Mouse (Mus musculus) gastrocnemius, postnatal 14 days (tissue): ENCODE measurements around the gene Pacs1. TPM values are rescaled to one million over a fixed set of nuclear protein-coding genes. Genes with fewer than 3 reads are reported as not detected.
A peak's percentile ranks its signal among the peaks of the same experiment; 100 is the strongest.

Source experiments
- DNase-seq: peaks from one replicate; pipeline ENCODE4 v3.0.0; 2021; ENCODE audit warnings: mixed read lengths
- intact Hi-C: fragments of 180-260 bp; cut with DNase I; formaldehyde crosslinking; loops from one replicate; pipeline ENCODE4 v1.15.1; 2025; ENCODE audit warnings: low total_unique reads
- long read RNA-seq, 2 experiments: library from polyadenylated mRNA; stranded (forward); transcript quantifications; one replicate each; pipeline ENCODE4 v2.0.0; 2021
- total RNA-seq, 2 experiments: library from RNA; stranded (reverse); gene quantifications; 2 replicates each; pipeline ENCODE4 v1.2.3; 2021

The Pacs1 gene
- total RNA-seq = 1 to 10 TPM; 6.7 to 7.7 TPM
- long read RNA-seq, experiment 1, full-length matches to known transcripts = 7 of 10 reads
- long read RNA-seq, experiment 1, partial matches to known transcripts = 0 of 10 reads
- long read RNA-seq, experiment 1, other reads (novel, unspliced or antisense) = 3 of 10 reads
- long read RNA-seq, experiment 2, full-length matches to known transcripts = 7 of 12 reads
- long read RNA-seq, experiment 2, partial matches to known transcripts = 3 of 12 reads
- long read RNA-seq, experiment 2, other reads (novel, unspliced or antisense) = 2 of 12 reads

- DNase-seq = peak; percentile 89
- intact Hi-C loops = loop anchor here (5.0 kb wide), 1 partner anchor 76 kb away; no protein-coding TSS in a partner anchor
Measured at GRCm38 (mm10) chr19:5272801-5273733, at the start of gene Pacs1. Pacs1 (minus strand) TSS chr19:5273119.

- intact Hi-C loops = no loop called here
Measured at GRCm38 (mm10) chr19:5313189-5313588, 40.3 kb upstream of the Pacs1 start.

GRCm38 (mm10) chr19:5309025-5309424 is 36.1 kb upstream of the Pacs1 start:
- intact Hi-C loops = no loop called here
- no peak for DNase-seq

More at GRCm38 (mm10) chr19:5313189-5313588, 40.3 kb upstream of the Pacs1 start:
- DNase-seq = no peak

- peak; percentile 27 for DNase-seq
- intact Hi-C loops = no loop called here
Measured at GRCm38 (mm10) chr19:5306968-5307734, 34.2 kb upstream of the Pacs1 start.

GRCm38 (mm10) chr19:5306279-5306678 is 33.4 kb upstream of the Pacs1 start:
- no peak for DNase-seq
- intact Hi-C loops = no loop called here

- DNase-seq = peak; percentile 45
- intact Hi-C loops = no loop called here
Measured at GRCm38 (mm10) chr19:5302455-5302854, 29.5 kb upstream of the Pacs1 start.

GRCm38 (mm10) chr19:5300588-5300987 is 27.7 kb upstream of the Pacs1 start:
- intact Hi-C loops = no loop called here
- no peak for DNase-seq

GRCm38 (mm10) chr19:5297903-5298800 is 25.2 kb upstream of the Pacs1 start, which contains the start of gene Gal3st3:
Gal3st3 (plus strand) TSS chr19:5298331.
- intact Hi-C loops = no loop called here
- DNase-seq = no peak

GRCm38 (mm10) chr19:5296630-5297029 is 23.7 kb upstream of the Pacs1 start:
- intact Hi-C loops = no loop called here
- DNase-seq = no peak

- intact Hi-C loops = no loop called here
- peak; percentile 34 for DNase-seq
Measured at GRCm38 (mm10) chr19:5295736-5296075, 22.8 kb upstream of the Pacs1 start.

- intact Hi-C loops = no loop called here
- peak; percentile 99 for DNase-seq
Measured at GRCm38 (mm10) chr19:5294972-5295735, 22.2 kb upstream of the Pacs1 start, which contains the start of gene Sf3b2. Sf3b2 (minus strand) TSS chr19:5295455.

- DNase-seq = no peak
- intact Hi-C loops = no loop called here
Measured at GRCm38 (mm10) chr19:5278381-5278780, 5.5 kb upstream of the Pacs1 start.

GRCm38 (mm10) chr19:5277140-5277539 is 4.2 kb upstream of the Pacs1 start:
- intact Hi-C loops = no loop called here
- no peak for DNase-seq

GRCm38 (mm10) chr19:5276531-5276930 is 3.6 kb upstream of the Pacs1 start:
- intact Hi-C loops = no loop called here
- no peak for DNase-seq

- intact Hi-C loops = no loop called here
Measured at GRCm38 (mm10) chr19:5275736-5276135, 2.8 kb upstream of the Pacs1 start.

GRCm38 (mm10) chr19:5274641-5275040 is 1.7 kb upstream of the Pacs1 start:
- intact Hi-C loops = loop anchor here (5.0 kb wide), 1 partner anchor 77 kb away; no protein-coding TSS in a partner anchor
- no peak for DNase-seq

More at GRCm38 (mm10) chr19:5275736-5276135, 2.8 kb upstream of the Pacs1 start:
- DNase-seq = no peak

GRCm38 (mm10) chr19:5273916-5274315 is 997 bp upstream of the Pacs1 start:
- intact Hi-C loops = loop anchor here (5.0 kb wide), 1 partner anchor 77 kb away; no protein-coding TSS in a partner anchor

GRCm38 (mm10) chr19:5272326-5272795 is 558 bp downstream of the Pacs1 start:
- intact Hi-C loops = loop anchor here (5.0 kb wide), 1 partner anchor 75 kb away; no protein-coding TSS in a partner anchor
- DNase-seq = peak; percentile 37

More at GRCm38 (mm10) chr19:5273916-5274315, 997 bp upstream of the Pacs1 start:
- DNase-seq = no peak
